Mouse (Mus musculus): ENCODE data around the gene Zfp422. TPM values are rescaled to one million over a fixed set of nuclear protein-coding genes. Genes with fewer than 3 reads are reported as not detected.

Gene Zfp422
- polyA plus RNA-seq (2012; ENCODE audit: insufficient read depth, insufficient read length, missing spikeins), result 26.7 and 31.5 TPM in 2 replicates

GRCm38 (mm10) chr6:116628539-116629171 is at the start of gene Zfp422:
Gene Zfp422 (minus strand): TSS chr6:116628999.
- H3K4me1 ChIP-seq (ENCODE audit: control insufficient read depth, insufficient read depth, low read length), result peaks cover 29% of the 10 kb centered on the region
- 0 out of 2 replicates have a peak, but pooled peaks have one; percentile 18 for TF ChIP-seq POLR2A (IDR thresholded peaks at IDR 0.05; ENCODE audit: borderline replicate concordance, low read depth, low read length)
- TF ChIP-seq CTCF (IDR thresholded peaks at IDR 0.05; ENCODE audit: low read depth, low read length), result no peak
- H3K27ac ChIP-seq (ENCODE audit: insufficient read depth, low read depth, low read length), result no peak within 1 kb of the TSS
- peak within 1 kb of the TSS; percentile 81 for H3K4me3 ChIP-seq (ENCODE audit: insufficient read depth, low read length)

GRCm38 (mm10) chr6:116677321-116677720 is 48.5 kb upstream of the Zfp422 start:
- no peak for TF ChIP-seq POLR2A (IDR thresholded peaks at IDR 0.05; ENCODE audit: borderline replicate concordance, low read depth, low read length)
- no peak for TF ChIP-seq CTCF (IDR thresholded peaks at IDR 0.05; ENCODE audit: low read depth, low read length)
- peaks cover 65% of the 10 kb centered on the region for H3K4me1 ChIP-seq (ENCODE audit: control insufficient read depth, insufficient read depth, low read length)
- no peak overlapping the region for H3K27ac ChIP-seq (ENCODE audit: insufficient read depth, low read depth, low read length)
- H3K4me3 ChIP-seq (ENCODE audit: insufficient read depth, low read length), result no peak overlapping the region

GRCm38 (mm10) chr6:116676355-116676913 is 47.6 kb upstream of the Zfp422 start:
- Histone ChIP-seq H3K4me1 (ENCODE audit: control insufficient read depth, insufficient read depth, low read length) (peaks cover 58% of the 10 kb centered on the region), H3K4me3 (ENCODE audit: insufficient read depth, low read length) (no peak overlapping the region), H3K27ac (ENCODE audit: insufficient read depth, low read depth, low read length) (no peak overlapping the region)
- TF ChIP-seq CTCF (IDR thresholded peaks at IDR 0.05; ENCODE audit: low read depth, low read length) (no peak), POLR2A (IDR thresholded peaks at IDR 0.05; ENCODE audit: borderline replicate concordance, low read depth, low read length) (no peak)

GRCm38 (mm10) chr6:116674283-116674886 is 45.6 kb upstream of the Zfp422 start:
- no peak for TF ChIP-seq POLR2A (IDR thresholded peaks at IDR 0.05; ENCODE audit: borderline replicate concordance, low read depth, low read length)
- TF ChIP-seq CTCF (IDR thresholded peaks at IDR 0.05; ENCODE audit: low read depth, low read length), result no peak
- peak overlapping the region; percentile 81 for H3K4me3 ChIP-seq (ENCODE audit: insufficient read depth, low read length)
- H3K4me1 ChIP-seq (ENCODE audit: control insufficient read depth, insufficient read depth, low read length), result peaks cover 49% of the 10 kb centered on the region
- H3K27ac ChIP-seq (ENCODE audit: insufficient read depth, low read depth, low read length), result peak overlapping the region; percentile 86

GRCm38 (mm10) chr6:116673471-116674282 is 44.9 kb upstream of the Zfp422 start, which contains the start of gene Rassf4:
Gene Rassf4 (minus strand): TSS chr6:116673952.
- peak within 1 kb of the TSS; percentile 81 for H3K4me3 ChIP-seq (ENCODE audit: insufficient read depth, low read length)
- H3K4me1 ChIP-seq (ENCODE audit: control insufficient read depth, insufficient read depth, low read length), result peaks cover 47% of the 10 kb centered on the region
- H3K27ac ChIP-seq (ENCODE audit: insufficient read depth, low read depth, low read length), result peak within 1 kb of the TSS; percentile 96
- TF ChIP-seq POLR2A (IDR thresholded peaks at IDR 0.05; ENCODE audit: borderline replicate concordance, low read depth, low read length), result 0 out of 2 replicates have a peak, but pooled peaks have one; percentile 32
- TF ChIP-seq CTCF (IDR thresholded peaks at IDR 0.05; ENCODE audit: low read depth, low read length), result no peak

- peak overlapping the region; percentile 81 for H3K4me3 ChIP-seq (ENCODE audit: insufficient read depth, low read length)
- TF ChIP-seq CTCF (IDR thresholded peaks at IDR 0.05; ENCODE audit: low read depth, low read length) (no peak), POLR2A (IDR thresholded peaks at IDR 0.05; ENCODE audit: borderline replicate concordance, low read depth, low read length) (no peak)
- H3K27ac ChIP-seq (ENCODE audit: insufficient read depth, low read depth, low read length), result peak overlapping the region; percentile 96
- peaks cover 45% of the 10 kb centered on the region for H3K4me1 ChIP-seq (ENCODE audit: control insufficient read depth, insufficient read depth, low read length)
Measured at GRCm38 (mm10) chr6:116672349-116672748, 43.5 kb upstream of the Zfp422 start.

GRCm38 (mm10) chr6:116671768-116672167 is 43.0 kb upstream of the Zfp422 start:
- Histone ChIP-seq H3K4me1 (ENCODE audit: control insufficient read depth, insufficient read depth, low read length) (peaks cover 46% of the 10 kb centered on the region), H3K4me3 (ENCODE audit: insufficient read depth, low read length) (peak overlapping the region; percentile 81), H3K27ac (ENCODE audit: insufficient read depth, low read depth, low read length) (peak overlapping the region; percentile 96)
- TF ChIP-seq CTCF (IDR thresholded peaks at IDR 0.05; ENCODE audit: low read depth, low read length), result no peak

- Histone ChIP-seq H3K4me1 (ENCODE audit: control insufficient read depth, insufficient read depth, low read length) (peaks cover 43% of the 10 kb centered on the region), H3K27ac (ENCODE audit: insufficient read depth, low read depth, low read length) (peak overlapping the region; percentile 96), H3K4me3 (ENCODE audit: insufficient read depth, low read length) (peak overlapping the region; percentile 81)
Measured at GRCm38 (mm10) chr6:116671031-116671430, 42.2 kb upstream of the Zfp422 start.

GRCm38 (mm10) chr6:116670144-116670543 is 41.3 kb upstream of the Zfp422 start:
- peak overlapping the region; percentile 81 for H3K4me3 ChIP-seq (ENCODE audit: insufficient read depth, low read length)
- TF ChIP-seq POLR2A (IDR thresholded peaks at IDR 0.05; ENCODE audit: borderline replicate concordance, low read depth, low read length) (no peak), CTCF (IDR thresholded peaks at IDR 0.05; ENCODE audit: low read depth, low read length) (no peak)
- H3K4me1 ChIP-seq (ENCODE audit: control insufficient read depth, insufficient read depth, low read length), result peaks cover 46% of the 10 kb centered on the region
- peak overlapping the region; percentile 96 for H3K27ac ChIP-seq (ENCODE audit: insufficient read depth, low read depth, low read length)

More at GRCm38 (mm10) chr6:116671031-116671430, 42.2 kb upstream of the Zfp422 start:
- TF ChIP-seq CTCF (IDR thresholded peaks at IDR 0.05; ENCODE audit: low read depth, low read length) (no peak), POLR2A (IDR thresholded peaks at IDR 0.05; ENCODE audit: borderline replicate concordance, low read depth, low read length) (no peak)
